Mouse (Mus musculus) kidney, embryonic 14.5 days (tissue): ENCODE data around the gene Hes7. TPM values are rescaled to one million over a fixed set of nuclear protein-coding genes. Genes with fewer than 3 reads are reported as not detected.

Experiments used
- ATAC-seq: fragments of 200-750 bp; cut with Nextera tagmentation; 2 replicates; pipeline ENCODE4 v1.8.0; 2017; ENCODE audit warnings: moderate number of reproducible peaks, mild to moderate bottlenecking, moderate TSS enrichment, moderate library complexity; ENCODE audit not compliant: low FRiP score, low TSS enrichment
- H3K27ac ChIP-seq: fragments of 300-500 bp; sonication (generic); 2 replicates; pipeline ENCODE4 v1.5.1; 2014; ENCODE audit warnings: low read depth, mild to moderate bottlenecking, low read length, moderate library complexity, mixed read lengths
- H3K27me3 ChIP-seq: fragments of 300-500 bp; sonication (generic); 2 replicates; pipeline ENCODE4 v1.6.1; 2014; ENCODE audit warnings: mild to moderate bottlenecking, low read length; ENCODE audit not compliant: control insufficient read depth, insufficient read depth
- H3K36me3 ChIP-seq: fragments of 300-500 bp; sonication (generic); 2 replicates; pipeline ENCODE4 v1.6.1; 2014; ENCODE audit warnings: low read length, mixed read lengths; ENCODE audit not compliant: control insufficient read depth, insufficient read depth
- H3K4me1 ChIP-seq: fragments of 300-500 bp; sonication (generic); 2 replicates; pipeline ENCODE4 v1.6.1; 2014; ENCODE audit warnings: low read length, mixed read lengths; ENCODE audit not compliant: control insufficient read depth, insufficient read depth
- H3K4me2 ChIP-seq: fragments of 300-500 bp; sonication (generic); replicated peaks from 2 replicates; pipeline ENCODE4 v1.6.1; 2014; ENCODE audit warnings: low read depth, mild to moderate bottlenecking, low read length
- H3K4me3 ChIP-seq: fragments of 300-500 bp; sonication (generic); 2 replicates; pipeline ENCODE4 v1.5.1; 2014; ENCODE audit warnings: mild to moderate bottlenecking, low read length
- H3K9ac ChIP-seq: fragments of 300-500 bp; sonication (generic); 2 replicates; pipeline ENCODE4 v1.6.1; 2014; ENCODE audit warnings: low read depth, mild to moderate bottlenecking, low read length, moderate library complexity
- H3K9me3 ChIP-seq: fragments of 300-500 bp; sonication (generic); 2 replicates; pipeline ENCODE4 v1.6.1; 2016; ENCODE audit warnings: low read length; ENCODE audit not compliant: control insufficient read depth
- WGBS: fragments of 180-500 bp; shearing (Covaris S2); extraction: QIAGEN DNeasy Blood & Tissue Kit; methylation state at CpG from one replicate; pipeline ENCODE4 v1.1.7; 2014; 5-methylcytosine and 5-hydroxymethylcytosine counted together
- polyA plus RNA-seq: library from polyadenylated mRNA; unstranded; fragments of >200 nt; fragmentation: Nextera tagmentation; extraction: Ambion mirVana; gene quantifications from 2 replicates; pipeline ENCODE4 v1.2.1, GENCODE M21; 2014

The Hes7 gene
- polyA plus RNA-seq, 1 experiment from 2014 or later: 0.23 TPM

- Histone ChIP-seq H3K4me2 (peak overlapping the region; percentile 95), H3K9ac (peak overlapping the region; percentile 62), H3K4me1 (peaks cover 26% of the 10 kb centered on the region; the same call in 1 of the 2 replicates), H3K27me3 (no peaks in the 10 kb centered on the region), H3K36me3 (no peaks in the 10 kb centered on the region), H3K4me3 (peak overlapping the region; percentile 80), H3K9me3 (no peaks in the 10 kb centered on the region), H3K27ac (no peak overlapping the region)
- ATAC-seq: no peak
- under 1% methylated on average over 33 of the region's 33 CpGs for whole genome bisulfite sequencing
Measured at GRCm38 (mm10) chr11:69121001-69121740, 967 bp downstream of the Hes7 start.

- Histone ChIP-seq H3K27me3 (no peaks in the 10 kb centered on the region), H3K4me1 (peaks cover 30% of the 10 kb centered on the region; the same call in 1 of the 2 replicates), H3K9ac (peak overlapping the region; percentile 62), H3K9me3 (no peaks in the 10 kb centered on the region), H3K4me2 (peak overlapping the region; percentile 95), H3K36me3 (no peaks in the 10 kb centered on the region), H3K4me3 (peak overlapping the region; percentile 80), H3K27ac (peak overlapping the region; percentile 78; the same call in 1 of the 2 replicates)
- ATAC-seq: no peak
- 1% methylated on average over 28 of the region's 32 CpGs for WGBS
Measured at GRCm38 (mm10) chr11:69121741-69122335, 1.6 kb downstream of the Hes7 start.

GRCm38 (mm10) chr11:69122336-69122951, 2.2 kb downstream of the Hes7 start, which contains the start of gene 9130213A22Rik:
Gene 9130213A22Rik (minus strand): TSS chr11:69122589.
- H3K4me1 ChIP-seq: peaks cover 30% of the 10 kb centered on the region; the same call in 1 of the 2 replicates
- peak; percentile 65 for ATAC-seq
- no peaks in the 10 kb centered on the region for H3K36me3 ChIP-seq
- H3K9ac ChIP-seq: peak within 1 kb of the TSS; percentile 62
- H3K4me2 ChIP-seq: peak within 1 kb of the TSS; percentile 95
- peak within 1 kb of the TSS; percentile 78 for H3K27ac ChIP-seq
- H3K27me3 ChIP-seq: no peaks in the 10 kb centered on the region
- WGBS: under 1% methylated on average over 62 of the region's 66 CpGs
- no peaks in the 10 kb centered on the region for H3K9me3 ChIP-seq
- peak within 1 kb of the TSS; percentile 80 for H3K4me3 ChIP-seq

- Histone ChIP-seq H3K36me3 (no peaks in the 10 kb centered on the region), H3K27me3 (no peaks in the 10 kb centered on the region), H3K9me3 (no peaks in the 10 kb centered on the region), H3K9ac (peak overlapping the region; percentile 62), H3K4me3 (peak overlapping the region; percentile 80), H3K4me1 (peaks cover 30% of the 10 kb centered on the region; the same call in 1 of the 2 replicates), H3K27ac (peak overlapping the region; percentile 78), H3K4me2 (peak overlapping the region; percentile 95)
- WGBS: under 1% methylated on average over 29 of the region's 29 CpGs
- peak; percentile 5; the same call in 1 of the 2 replicates for ATAC-seq
Measured at GRCm38 (mm10) chr11:69123056-69123692, 3.0 kb downstream of the Hes7 start.

GRCm38 (mm10) chr11:69123693-69124497, 3.7 kb downstream of the Hes7 start:
- Histone ChIP-seq H3K36me3 (no peaks in the 10 kb centered on the region), H3K9me3 (no peaks in the 10 kb centered on the region), H3K4me3 (peak overlapping the region; percentile 80), H3K27ac (0 out of 2 replicates have a peak overlapping the region, but pooled peaks have one; percentile 62), H3K9ac (peak overlapping the region; percentile 51; the same call in 1 of the 2 replicates), H3K4me1 (peaks cover 30% of the 10 kb centered on the region; the same call in 1 of the 2 replicates), H3K27me3 (no peaks in the 10 kb centered on the region), H3K4me2 (peak overlapping the region; percentile 95)
- WGBS: under 1% methylated on average over 31 of the region's 31 CpGs
- peak; percentile 58 for ATAC-seq

- ATAC-seq: peak; percentile 10; the same call in 1 of the 2 replicates
- peak overlapping the region; percentile 95 for H3K4me2 ChIP-seq
- no peak overlapping the region for H3K9ac ChIP-seq
- H3K36me3 ChIP-seq: no peaks in the 10 kb centered on the region
- peaks cover 26% of the 10 kb centered on the region; the same call in 1 of the 2 replicates for H3K4me1 ChIP-seq
- no peaks in the 10 kb centered on the region for H3K9me3 ChIP-seq
- under 1% methylated on average over 3 of the region's 3 CpGs for WGBS
- no peaks in the 10 kb centered on the region for H3K27me3 ChIP-seq
- H3K4me3 ChIP-seq: peak overlapping the region; percentile 80
- no peak overlapping the region for H3K27ac ChIP-seq
Measured at GRCm38 (mm10) chr11:69124498-69124847, 4.3 kb downstream of the Hes7 start.

GRCm38 (mm10) chr11:69125041-69125851, 5.0 kb downstream of the Hes7 start:
- Histone ChIP-seq H3K27me3 (no peaks in the 10 kb centered on the region), H3K27ac (0 out of 2 replicates have a peak overlapping the region, but pooled peaks have one; percentile 10), H3K36me3 (no peaks in the 10 kb centered on the region), H3K9ac (peak overlapping the region; percentile 56; the same call in 1 of the 2 replicates), H3K4me1 (peaks cover 18% of the 10 kb centered on the region; the same call in 1 of the 2 replicates), H3K4me3 (peak overlapping the region; percentile 52), H3K9me3 (no peaks in the 10 kb centered on the region), H3K4me2 (peak overlapping the region; percentile 77)
- ATAC-seq: peak; percentile 32
- under 1% methylated on average over 24 of the region's 24 CpGs for WGBS

GRCm38 (mm10) chr11:69125852-69125918, 5.5 kb downstream of the Hes7 start, which contains the start of gene Aloxe3:
Gene Aloxe3 (plus strand): TSS chr11:69125896.
- Histone ChIP-seq H3K27ac (0 out of 2 replicates have a peak within 1 kb of the TSS, but pooled peaks have one; percentile 10), H3K9me3 (no peaks in the 10 kb centered on the region), H3K4me3 (peak within 1 kb of the TSS; percentile 52), H3K4me1 (peaks cover 14% of the 10 kb centered on the region; the same call in 1 of the 2 replicates), H3K27me3 (no peaks in the 10 kb centered on the region), H3K9ac (peak within 1 kb of the TSS; percentile 56; the same call in 1 of the 2 replicates), H3K36me3 (no peaks in the 10 kb centered on the region), H3K4me2 (peak within 1 kb of the TSS; percentile 77)
- 3% methylated on average over 3 of the region's 3 CpGs for WGBS
- no peak for ATAC-seq
